Mouse (Mus musculus) testis, postnatal 10 days (tissue): ENCODE data around the gene Rab3d.

Experiments
- DNase-seq: peaks from one replicate; pipeline ENCODE4 v3.0.0; 2021; ENCODE audit warnings: low spot score

Gene Rab3d

DNA sequence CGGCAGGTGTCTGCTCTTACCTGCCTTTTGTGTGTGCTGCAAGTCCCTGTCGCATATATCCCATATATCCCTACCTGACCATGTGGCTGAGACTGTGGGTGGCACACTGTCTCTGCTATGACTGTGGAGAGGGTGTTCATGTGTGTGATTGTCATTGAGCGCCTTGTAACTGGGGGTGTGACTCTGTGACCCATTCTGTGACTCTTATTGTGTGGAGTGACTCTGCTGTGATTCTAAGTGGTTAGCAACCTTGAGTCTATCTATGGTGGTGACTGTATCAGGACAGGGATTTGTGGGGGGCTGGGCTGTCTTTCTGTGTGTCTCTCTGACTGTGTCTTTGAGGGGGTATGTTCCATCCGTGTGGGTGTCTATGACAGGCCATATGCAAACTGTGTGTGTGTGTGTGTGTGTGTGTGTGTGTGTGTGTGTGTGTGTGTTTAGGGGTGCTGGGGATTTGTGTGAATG lies 19.8 kb upstream of the Rab3d start:
- no peak for DNase-seq

DNA sequence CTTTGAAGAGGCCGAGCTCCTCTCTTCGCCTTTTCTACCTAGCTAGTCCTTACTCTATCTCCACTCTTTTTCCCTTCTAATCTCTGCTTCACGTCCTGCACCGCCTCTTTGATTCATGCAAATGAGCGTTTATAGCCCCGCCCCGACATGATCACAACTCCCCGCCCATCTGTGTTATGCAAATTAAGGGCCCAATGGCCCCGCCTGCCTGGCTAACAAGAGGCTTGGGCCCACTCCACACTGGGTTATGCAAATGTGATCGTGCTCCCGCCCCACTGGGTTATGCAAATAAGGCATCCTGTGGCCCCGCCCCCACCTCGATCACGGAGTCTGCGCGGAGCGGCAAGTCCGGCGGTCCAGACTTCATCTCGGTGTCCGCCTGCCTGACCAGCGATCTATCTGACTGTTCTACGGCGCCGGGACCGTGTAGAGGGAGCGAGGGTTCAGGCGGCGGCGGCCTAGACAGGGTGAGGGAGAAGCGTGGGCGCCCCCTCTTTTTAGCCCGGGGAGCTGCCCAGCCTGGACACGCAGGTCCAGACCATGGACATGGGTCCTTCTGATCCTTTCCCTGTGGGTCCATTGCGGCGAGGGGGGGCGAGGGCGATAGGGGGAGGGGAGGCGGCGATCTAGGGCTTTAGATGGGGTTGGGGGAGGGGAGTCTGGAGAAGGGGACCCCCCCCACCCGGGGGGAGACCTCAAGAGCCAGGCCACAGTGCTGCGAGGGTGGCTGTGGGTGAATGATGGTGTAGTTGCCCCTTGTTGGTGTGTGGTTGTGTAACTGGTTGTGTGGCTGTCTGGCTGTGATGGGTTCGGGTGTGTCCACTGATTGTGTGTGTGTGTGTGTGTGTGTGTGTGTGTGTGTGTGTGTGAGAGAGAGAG lies 18.9 kb upstream of the Rab3d start, which contains the start of gene Plppr2:
Gene Plppr2 (plus strand): TSS at position 342 of the 879 bp plus-strand sequence.
- peak; percentile 98 for DNase-seq

- no peak for DNase-seq
These were observed 17.6 kb upstream of the Rab3d start for GRCm38 (mm10) chr9:21935466-21936131.

DNA sequence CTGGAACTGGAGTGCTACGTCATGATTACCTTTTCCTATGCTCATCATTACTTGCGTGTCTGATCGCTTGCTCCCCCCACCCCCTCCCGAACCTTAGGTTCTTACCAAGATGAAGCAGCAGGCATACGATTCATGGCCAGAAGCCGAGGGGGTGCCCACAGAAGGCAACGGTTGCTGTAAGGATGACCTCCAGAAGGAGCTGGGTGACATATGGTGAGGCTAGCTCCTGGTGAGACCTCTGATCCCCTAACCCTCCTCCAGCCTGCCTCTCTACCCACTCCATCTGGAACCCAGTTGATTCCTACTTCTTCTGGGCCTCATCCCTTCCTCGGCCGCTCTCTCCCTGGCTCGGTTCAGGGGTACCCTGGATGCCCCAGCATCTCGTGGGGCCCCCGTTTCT lies 16.0 kb upstream of the Rab3d start:
- DNase-seq: no peak

- no peak for DNase-seq
These were observed 14.6 kb upstream of the Rab3d start for GRCm38 (mm10) chr9:21932445-21933137.

DNA sequence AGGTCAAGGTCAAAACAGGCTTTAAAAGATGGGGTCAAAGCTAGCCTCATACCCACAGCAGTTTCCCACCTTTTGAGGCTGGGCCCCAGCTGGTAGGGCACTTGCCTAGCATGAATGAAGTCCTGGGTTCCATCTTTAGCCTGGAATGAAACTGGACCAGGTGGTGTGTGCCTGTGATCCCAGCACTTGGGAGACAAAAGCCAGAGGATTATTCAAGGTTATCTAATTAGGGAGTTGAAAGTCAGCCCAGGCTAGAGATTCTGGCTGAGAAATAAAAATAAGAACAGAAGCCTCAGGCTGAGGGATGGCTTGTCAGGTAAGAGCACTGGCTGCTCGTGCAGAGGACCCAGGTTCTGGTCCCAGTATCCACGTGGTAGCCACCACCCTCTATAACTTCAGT lies 14.0 kb upstream of the Rab3d start:
- no peak for DNase-seq

- no peak for DNase-seq
These were observed 11.2 kb upstream of the Rab3d start for GRCm38 (mm10) chr9:21929208-21929607.

DNA sequence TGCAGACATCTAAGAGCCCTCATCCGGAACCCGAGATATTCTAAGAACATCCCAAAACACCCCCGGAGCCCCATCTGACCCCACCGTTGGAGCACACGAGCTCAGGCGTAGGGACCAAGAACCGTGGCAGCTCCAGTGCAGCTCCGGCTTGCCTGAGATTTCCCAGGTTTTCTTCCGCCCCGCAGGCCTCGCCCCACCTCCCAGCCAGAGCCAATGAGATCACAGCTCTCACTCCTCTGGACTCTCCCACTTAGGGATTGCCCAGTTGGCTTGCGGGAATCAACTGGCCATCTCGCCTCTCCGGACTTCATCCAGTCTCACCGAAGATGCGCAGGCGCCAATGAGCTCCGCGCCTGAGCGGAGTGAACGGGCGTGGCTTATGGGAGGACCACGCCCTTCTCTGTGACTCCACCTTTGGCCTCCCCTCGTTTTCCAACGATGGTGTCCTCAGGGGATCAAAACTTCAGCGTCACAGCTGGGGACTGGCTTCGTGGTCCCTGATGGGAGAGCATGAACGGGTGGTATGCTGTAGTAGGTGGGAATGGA lies 9.3 kb upstream of the Rab3d start, which contains the start of the genes Ccdc159 and Tmem205:
Gene Ccdc159 (plus strand): TSS at position 264 of the 546 bp plus-strand sequence.
Gene Tmem205 (minus strand): TSS at position 349 of the 546 bp plus-strand sequence.
- DNase-seq: peak; percentile 89

GRCm38 (mm10) chr9:21926784-21927183 lies 8.8 kb upstream of the Rab3d start:
- DNase-seq: peak; percentile 47

DNA sequence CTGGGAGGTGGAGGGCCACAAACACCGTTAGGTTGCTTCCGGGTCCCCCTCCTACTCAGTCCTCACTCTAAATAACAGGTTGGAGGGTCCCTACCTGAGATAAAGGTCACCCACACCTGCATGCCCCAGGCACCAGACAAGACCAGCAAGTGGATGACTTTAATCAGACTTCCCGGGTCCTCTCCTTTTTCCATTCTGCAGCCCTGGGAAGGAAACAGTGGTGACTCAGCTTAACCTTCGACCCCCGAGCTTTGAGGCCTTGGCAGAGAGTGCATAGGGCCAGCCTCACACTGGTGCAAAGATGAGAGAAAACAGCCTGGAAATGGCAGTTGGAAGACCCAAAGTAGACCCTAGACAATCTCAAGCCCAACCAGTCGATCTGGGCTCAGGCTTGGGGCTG lies 8.2 kb upstream of the Rab3d start:
- DNase-seq: peak; percentile 48

- no peak for DNase-seq
These were observed 7.5 kb upstream of the Rab3d start for GRCm38 (mm10) chr9:21925506-21925905.

DNA sequence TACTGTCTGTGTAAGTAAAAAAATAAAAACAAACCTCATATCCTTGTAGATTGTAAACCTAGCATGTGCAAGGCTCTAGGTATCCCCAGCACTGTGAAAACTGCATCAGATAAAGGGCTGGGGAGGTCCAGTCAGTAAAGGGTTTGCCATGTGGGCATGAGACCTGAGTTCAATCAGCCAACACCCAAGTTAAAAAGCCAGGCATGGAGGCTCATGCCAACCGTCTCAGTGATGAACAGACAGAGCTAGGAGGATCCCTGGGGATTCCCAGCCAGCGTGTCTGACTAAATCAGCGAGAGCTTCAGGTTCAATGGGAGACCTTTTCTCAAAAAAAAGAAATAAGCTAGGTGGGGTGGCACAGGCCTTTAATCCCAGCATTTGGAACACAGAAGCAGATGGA lies 7.0 kb upstream of the Rab3d start:
- no peak for DNase-seq

GRCm38 (mm10) chr9:21924099-21924493 lies 6.1 kb upstream of the Rab3d start:
- peak; percentile 89 for DNase-seq

GRCm38 (mm10) chr9:21923490-21924098 lies 5.6 kb upstream of the Rab3d start:
- DNase-seq: no peak

- DNase-seq: no peak
These were observed 5.0 kb upstream of the Rab3d start for GRCm38 (mm10) chr9:21923036-21923435.

GRCm38 (mm10) chr9:21918692-21919384 lies 846 bp upstream of the Rab3d start:
- no peak for DNase-seq

GRCm38 (mm10) chr9:21917493-21918034 lies 428 bp downstream of the Rab3d start:
- DNase-seq: peak; percentile 66

- DNase-seq: no peak
These were observed 1.0 kb downstream of the Rab3d start for GRCm38 (mm10) chr9:21916851-21917492.

- no peak for DNase-seq
These were observed 8.3 kb downstream of the Rab3d start for GRCm38 (mm10) chr9:21909474-21910223.
